Mouse (Mus musculus) spleen, adult 12 weeks (tissue): ENCODE measurements around the gene Mnat1.

Experiments used
- DNase-seq: peaks from one replicate; pipeline ENCODE4 v3.0.0; 2022; ENCODE audit warnings: low spot score

The Mnat1 gene

DNA sequence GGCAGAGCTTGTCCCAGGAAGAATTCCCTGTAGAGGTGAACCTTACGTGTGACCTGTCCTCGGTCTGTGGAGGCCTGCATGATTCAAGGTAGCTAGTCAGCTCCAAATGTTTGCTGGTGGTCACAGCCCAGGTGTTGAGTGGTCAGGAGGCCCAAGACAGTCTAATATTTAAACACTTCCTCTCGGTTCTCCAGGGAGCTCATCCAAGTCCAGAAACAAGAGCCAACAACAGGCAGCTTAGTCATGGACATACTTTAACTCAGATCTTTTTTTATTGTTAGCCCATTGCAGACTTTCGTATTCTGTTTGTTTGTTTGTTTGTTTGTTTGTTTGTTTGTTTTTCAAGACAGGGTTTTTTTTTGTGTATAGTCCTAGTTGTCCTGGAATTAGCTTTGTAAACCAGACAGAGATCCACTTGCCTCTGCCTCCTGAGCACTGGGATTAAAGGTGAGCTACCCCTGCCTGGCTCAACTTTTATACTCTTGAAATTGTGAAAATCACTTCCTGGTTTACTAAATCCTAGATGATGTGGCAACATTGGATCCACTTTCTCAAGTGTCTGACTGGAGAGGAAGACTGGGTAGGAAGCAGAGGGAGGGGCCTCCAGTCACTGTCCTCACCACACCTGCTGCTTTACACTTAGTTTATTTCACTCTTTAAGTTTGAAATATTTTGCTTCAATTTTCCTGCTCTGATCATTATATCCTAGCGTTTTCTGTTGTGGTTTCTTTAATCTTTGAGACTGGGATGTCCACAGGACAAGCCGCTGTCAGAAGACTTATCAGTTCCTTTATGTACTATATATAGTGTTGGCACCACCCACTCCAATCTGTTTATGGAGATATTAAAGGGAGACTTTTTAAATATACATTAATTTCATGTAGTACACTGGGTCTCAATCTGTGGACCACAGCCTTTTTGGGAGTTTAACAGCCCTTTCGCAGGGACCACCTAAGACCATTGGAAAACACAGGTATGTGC is 194.5 kb downstream of the Mnat1 start:
- DNase-seq: no peak
